Mouse (Mus musculus) heart, embryonic 10.5 days (tissue): Measurements from ENCODE around the gene Bhlha9. TPM values are rescaled to one million over a fixed set of nuclear protein-coding genes. Genes with fewer than 3 reads are reported as not detected.

ENCODE experiments used
- polyA plus RNA-seq: library from polyadenylated mRNA; unstranded; fragments of >200 nt; fragmentation: Nextera tagmentation; extraction: Ambion mirVana; gene quantifications from 2 replicates; pipeline ENCODE4 v1.2.1, GENCODE M21; 2016

The Bhlha9 gene
- polyA plus RNA-seq, 1 experiment from 2014 or later: 2.1 TPM

Other genes starting within 250 kb of the Bhlha9 start
- gene Abr, start 50.2 kb upstream of the Bhlha9 start, polyA plus RNA-seq: 32.8 and 33.7 TPM in 2 replicates
- 0.04 TPM in 1 of 2 replicates, not detected in the other for gene Trarg1, start 7.3 kb downstream of the Bhlha9 start, polyA plus RNA-seq
- 20.9 and 26.5 TPM in 2 replicates for gene Gosr1, start 91.1 kb downstream of the Bhlha9 start, polyA plus RNA-seq
- gene Cpd, start 174.5 kb downstream of the Bhlha9 start, polyA plus RNA-seq: 11.6 and 14.1 TPM in 2 replicates
- 0.40 TPM in 1 of 2 replicates, not detected in the other for gene Tmigd1, start 229.7 kb downstream of the Bhlha9 start, polyA plus RNA-seq